Mouse (Mus musculus) urinary bladder, adult 18-20 months (tissue): ENCODE results near the gene Ctcf.

Source experiments
- DNase-seq, 2 experiments: peaks; one replicate each; pipeline ENCODE4 v3.0.0; 2022; ENCODE audit warnings: low spot score in 2 of 2, mixed read lengths in 2 of 2

Ctcf gene

DNA sequence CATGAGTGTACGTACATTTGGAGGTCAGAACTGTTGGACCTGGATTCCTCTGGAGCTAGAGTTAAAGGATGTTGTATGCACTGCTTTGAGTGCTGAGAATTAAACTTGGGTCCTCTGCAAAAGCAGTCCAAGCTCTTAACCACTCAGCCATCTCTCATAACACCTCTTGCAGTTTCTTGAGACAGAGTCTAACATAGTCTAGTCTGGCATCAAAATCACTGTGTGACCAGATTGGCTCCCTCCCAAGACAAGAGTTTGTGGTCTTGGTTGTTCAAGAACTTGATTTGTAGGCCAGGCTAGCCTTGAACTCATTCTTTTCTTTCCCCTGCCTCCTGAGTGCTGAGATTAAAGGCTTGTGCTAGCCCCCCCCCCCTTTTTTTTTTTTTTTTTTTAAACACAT lies 12.6 kb downstream of the Ctcf start:
- no peak for DNase-seq

DNA sequence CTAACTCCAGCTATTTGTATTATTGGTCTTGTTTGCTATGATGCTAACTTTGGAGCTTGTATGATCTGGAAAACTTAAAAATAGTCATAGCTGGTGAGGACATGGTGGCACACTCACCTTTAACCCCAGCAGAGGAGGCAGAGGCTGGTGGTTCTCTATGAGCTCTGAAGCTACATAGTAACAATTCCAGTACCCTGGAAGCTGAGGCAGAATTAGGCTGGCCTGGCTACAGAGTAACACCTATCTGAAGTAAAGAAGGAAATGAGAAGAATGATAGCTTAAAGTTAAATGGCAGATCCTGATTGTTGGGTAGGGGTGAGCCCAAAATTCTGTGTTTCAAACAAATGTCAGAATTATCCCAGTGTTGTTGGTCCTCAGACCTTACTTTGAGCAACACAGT lies 21.3 kb downstream of the Ctcf start:
- no peak for DNase-seq

DNA sequence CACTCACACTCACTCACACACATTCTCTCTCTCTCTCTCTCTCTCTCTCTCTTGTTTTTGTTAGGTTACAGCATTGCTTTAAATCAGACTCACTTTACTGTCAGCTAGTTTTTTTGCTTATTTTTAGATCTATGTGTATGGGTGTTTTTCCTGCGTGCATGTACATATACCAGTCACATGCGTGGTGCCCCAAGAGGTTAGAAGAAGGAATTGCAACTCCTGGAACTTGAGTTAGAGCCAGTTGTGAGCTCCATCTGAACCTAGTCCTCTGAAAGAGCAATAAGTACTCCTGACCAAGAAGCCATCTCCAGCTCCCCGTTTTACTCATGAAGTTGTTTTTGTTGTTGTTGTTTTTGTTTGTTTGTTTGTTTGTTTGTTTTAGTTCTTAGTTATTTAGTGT lies 24.8 kb downstream of the Ctcf start:
- no peak for DNase-seq

GRCm38 (mm10) chr8:105677891-105678290 lies 41.5 kb downstream of the Ctcf start:
- no peak for DNase-seq

GRCm38 (mm10) chr8:105685325-105685724 lies 49.0 kb downstream of the Ctcf start:
- DNase-seq: no peak

DNA sequence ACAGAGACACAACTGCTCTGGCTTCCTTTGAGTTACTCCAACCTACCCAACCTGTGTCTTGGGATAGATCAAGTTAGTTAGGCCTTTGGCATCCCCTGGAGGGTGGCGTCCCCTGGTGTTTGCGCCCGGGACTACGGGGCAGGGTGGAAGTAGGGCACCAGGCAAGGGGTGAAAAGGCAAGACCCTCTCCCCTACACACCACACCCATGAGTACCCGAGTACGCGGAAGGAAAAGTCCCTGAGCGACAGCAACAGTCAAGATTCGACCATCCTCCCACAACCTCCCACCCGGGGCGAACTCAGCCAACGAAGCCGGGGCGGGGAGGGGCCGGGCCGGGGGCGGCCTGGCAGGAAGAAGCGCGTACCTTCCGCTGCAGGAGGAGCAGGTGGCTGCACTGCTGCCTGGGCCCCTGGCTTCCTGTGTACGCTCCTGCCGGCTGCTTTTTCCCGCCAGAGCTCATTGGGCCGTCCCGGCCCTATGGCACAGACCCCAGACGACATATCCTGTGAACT lies 49.5 kb downstream of the Ctcf start, which contains the start of gene Carmil2:
TSS of gene Carmil2 (plus strand) at position 479 of the 513 bp plus-strand sequence.
- DNase-seq: peak in 1 of 2 experiments; percentile 58

DNA sequence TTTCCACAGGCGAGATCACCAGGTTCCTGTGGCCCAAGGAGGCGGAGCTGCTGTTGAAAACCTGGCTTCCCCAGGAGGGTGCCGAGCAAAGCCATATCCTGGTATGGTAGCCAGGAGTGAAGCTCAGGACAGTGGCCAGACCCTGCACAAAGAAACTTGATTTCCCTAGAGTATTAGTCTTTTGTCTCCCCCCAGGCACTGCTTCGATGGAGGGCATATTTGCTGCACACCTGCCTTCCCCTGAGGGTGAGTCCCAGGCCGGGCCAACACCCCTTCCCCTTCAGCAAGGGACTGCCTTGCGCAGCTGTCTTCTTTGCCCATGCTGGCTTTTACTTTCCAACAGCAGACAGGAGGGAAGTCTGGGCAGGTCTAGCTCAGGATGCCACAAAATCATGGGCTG lies 50.2 kb downstream of the Ctcf start:
- no peak for DNase-seq

GRCm38 (mm10) chr8:105687512-105687911 lies 51.1 kb downstream of the Ctcf start:
- no peak for DNase-seq

DNA sequence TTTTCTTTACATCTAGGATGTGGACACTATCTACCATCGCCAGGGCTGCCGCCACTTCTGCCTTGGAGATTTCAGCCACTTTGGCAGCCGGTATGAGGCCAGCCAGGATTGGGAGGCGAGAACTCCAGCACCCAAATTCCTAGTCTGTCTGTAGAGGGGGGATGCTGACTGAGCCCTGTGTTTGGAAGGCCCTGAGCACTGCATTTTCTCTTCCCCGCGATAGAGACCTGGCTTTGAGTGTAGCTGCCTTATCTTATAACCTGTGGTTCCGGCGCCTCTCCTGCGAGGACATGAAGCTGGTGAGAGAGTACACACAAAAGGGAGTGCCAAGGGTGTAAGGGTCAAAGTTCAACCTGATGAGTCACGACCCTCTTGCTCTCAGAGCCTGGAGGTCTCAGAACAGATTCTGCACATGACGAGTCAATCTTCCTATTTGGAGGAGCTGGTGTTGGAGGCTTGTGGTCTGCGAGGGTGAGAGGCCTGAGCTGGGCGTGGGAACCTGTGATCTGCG lies 51.9 kb downstream of the Ctcf start:
- DNase-seq: no peak

- DNase-seq: no peak
Measured at GRCm38 (mm10) chr8:105689256-105689982, 53.1 kb downstream of the Ctcf start.

DNA sequence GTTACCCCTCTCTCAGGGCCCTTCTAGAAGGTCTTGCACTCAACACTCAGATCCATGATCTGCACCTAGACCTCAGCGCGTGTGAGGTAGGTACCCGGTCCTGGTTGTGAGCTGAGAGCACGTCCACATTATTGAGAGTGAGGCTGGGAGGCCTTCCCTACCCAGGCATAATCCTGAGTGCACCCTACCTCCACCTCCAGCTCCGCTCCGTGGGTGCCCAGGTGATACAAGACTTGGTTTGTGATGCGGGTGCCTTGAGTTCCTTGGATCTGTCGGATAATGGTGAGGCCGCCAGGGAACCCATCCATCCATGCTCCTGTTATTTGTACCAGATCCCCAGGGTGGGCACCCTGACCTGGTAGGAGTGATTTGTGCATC lies 53.6 kb downstream of the Ctcf start:
- no peak for DNase-seq

DNA sequence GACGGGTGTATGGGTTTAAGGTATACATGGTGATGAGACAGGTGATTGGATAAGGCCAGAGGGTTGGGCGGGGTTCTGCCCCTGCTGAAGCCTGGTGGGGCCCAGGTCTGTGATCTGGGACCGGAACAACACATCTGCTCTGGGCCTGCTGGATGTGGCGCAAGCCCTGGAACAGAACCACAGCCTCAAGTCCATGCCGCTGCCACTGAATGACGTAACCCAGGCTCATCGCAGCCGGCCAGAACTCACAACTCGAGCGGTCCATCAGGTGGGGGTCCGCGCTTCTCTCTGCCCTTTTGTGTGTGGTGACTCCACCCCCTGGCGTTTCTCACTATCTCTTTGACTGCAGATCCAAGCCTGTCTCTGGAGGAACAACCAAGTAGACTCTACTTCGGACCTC lies 54.6 kb downstream of the Ctcf start:
- no peak for DNase-seq

GRCm38 (mm10) chr8:105692449-105693182 lies 56.2 kb downstream of the Ctcf start:
- no peak for DNase-seq

GRCm38 (mm10) chr8:105693648-105694047 lies 57.3 kb downstream of the Ctcf start:
- peak in 1 of 2 experiments; percentile 43 for DNase-seq

DNA sequence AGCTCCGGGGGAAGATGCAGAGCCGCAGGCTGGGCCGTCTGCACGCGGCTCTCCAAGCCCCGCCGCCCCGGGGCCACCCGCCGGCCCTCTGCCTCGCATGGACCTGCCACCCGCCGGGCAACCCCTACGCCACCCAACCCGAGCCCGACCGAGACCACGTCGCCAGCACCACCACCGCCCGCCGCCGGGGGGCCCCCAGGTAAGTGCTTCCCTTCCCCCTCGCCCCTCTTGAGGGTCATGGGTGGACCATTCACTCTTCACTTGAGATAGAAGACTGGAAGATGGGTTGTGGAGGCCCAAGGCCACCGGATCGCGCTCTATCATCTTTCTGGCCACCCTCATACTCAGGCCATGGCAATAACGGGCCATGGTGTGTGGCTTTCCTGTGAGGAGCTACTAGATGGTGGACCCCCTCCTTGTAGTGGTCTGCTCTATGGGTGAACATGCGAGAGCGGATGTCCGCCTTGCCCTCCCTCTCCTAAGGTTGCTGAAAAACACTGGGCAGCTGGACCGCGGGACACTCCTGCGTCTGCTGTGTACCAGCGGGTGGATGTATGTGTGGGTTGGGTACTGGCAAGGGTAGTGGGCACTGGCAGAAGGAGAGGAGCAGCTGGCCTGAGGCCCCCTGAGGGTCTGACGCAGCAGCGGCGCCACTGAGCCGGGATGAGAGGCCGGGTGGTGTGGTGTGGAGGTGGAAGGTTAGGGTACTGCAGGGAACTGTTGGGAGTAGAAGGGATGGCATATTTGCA lies 57.9 kb downstream of the Ctcf start:
- DNase-seq: no peak

- no peak for DNase-seq
Measured at GRCm38 (mm10) chr8:105695080-105695780, 58.9 kb downstream of the Ctcf start.

DNA sequence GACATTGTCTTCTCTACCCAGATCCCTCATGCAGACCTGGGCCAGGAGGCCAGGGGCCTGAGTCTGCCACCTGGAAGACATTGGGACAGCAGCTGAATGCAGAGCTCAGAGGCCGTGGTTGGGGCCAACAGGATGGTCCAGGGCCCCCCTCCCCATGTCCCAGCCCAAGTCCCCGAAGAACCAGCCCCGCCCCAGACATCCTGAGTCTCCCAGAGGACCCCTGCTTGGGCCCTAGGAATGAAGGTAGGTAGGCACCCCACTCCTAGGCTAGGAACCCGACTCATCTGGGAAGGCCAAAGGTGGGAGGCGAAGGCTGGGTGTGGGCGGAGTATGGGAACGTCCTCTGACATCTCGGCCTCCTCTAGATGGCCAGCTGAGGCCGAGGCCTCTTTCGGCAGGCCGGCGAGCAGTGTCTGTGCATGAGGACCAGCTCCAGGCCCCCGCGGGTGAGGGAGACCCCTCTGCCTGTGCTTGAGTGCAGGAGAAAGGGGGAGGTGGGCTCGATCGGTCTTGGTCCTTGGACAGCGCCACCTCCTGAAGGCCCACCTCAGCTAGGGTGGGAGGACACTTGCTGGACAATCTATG lies 60.9 kb downstream of the Ctcf start:
- no peak for DNase-seq

- no peak for DNase-seq
Measured at GRCm38 (mm10) chr8:105698734-105699133, 62.4 kb downstream of the Ctcf start.

- no peak for DNase-seq
Measured at GRCm38 (mm10) chr8:105699488-105700215, 63.3 kb downstream of the Ctcf start.

- DNase-seq: no peak
Measured at GRCm38 (mm10) chr8:105700566-105700965, 64.2 kb downstream of the Ctcf start.
